Mouse (Mus musculus) hindbrain, embryonic 16.5 days (tissue): Measurements from ENCODE around the gene Atp1a2. TPM values are rescaled to one million over a fixed set of nuclear protein-coding genes. Genes with fewer than 3 reads are reported as not detected.

Source experiments
- ATAC-seq: fragments of 200-750 bp; cut with Nextera tagmentation; 2 replicates; pipeline ENCODE4 v1.8.0; 2017; ENCODE audit warnings: moderate TSS enrichment, moderate library complexity
- H3K27ac ChIP-seq: fragments of 300-500 bp; sonication (generic); 2 replicates; pipeline ENCODE4 v1.5.1; 2014; ENCODE audit warnings: low read depth, mild to moderate bottlenecking, control low read depth, low read length, moderate library complexity
- H3K27me3 ChIP-seq: fragments of 300-500 bp; sonication (generic); replicated peaks from 2 replicates; pipeline ENCODE4 v1.6.1; 2014; ENCODE audit warnings: low read length; ENCODE audit not compliant: control insufficient read depth, insufficient read depth
- H3K36me3 ChIP-seq: fragments of 300-500 bp; sonication (generic); 2 replicates; pipeline ENCODE4 v1.6.1; 2014; ENCODE audit warnings: mild to moderate bottlenecking, low read length, moderate library complexity, mixed read lengths; ENCODE audit not compliant: control insufficient read depth, insufficient read depth
- H3K4me1 ChIP-seq: fragments of 300-500 bp; sonication (generic); 2 replicates; pipeline ENCODE4 v1.6.1; 2014; ENCODE audit warnings: low read depth, low read length; ENCODE audit not compliant: control insufficient read depth, insufficient read depth
- H3K4me2 ChIP-seq: fragments of 300-500 bp; sonication (generic); 2 replicates; pipeline ENCODE4 v1.6.1; 2014; ENCODE audit warnings: mild to moderate bottlenecking, low read length, control low read depth, moderate library complexity
- H3K4me3 ChIP-seq: fragments of 300-500 bp; sonication (generic); 2 replicates; pipeline ENCODE4 v1.5.1; 2014; ENCODE audit warnings: mild to moderate bottlenecking, low read length, control low read depth, moderate library complexity
- H3K9ac ChIP-seq: fragments of 300-500 bp; sonication (generic); 2 replicates; pipeline ENCODE4 v1.6.1; 2014; ENCODE audit warnings: low read depth, mild to moderate bottlenecking, control low read depth, low read length, moderate library complexity
- H3K9me3 ChIP-seq: fragments of 300-500 bp; sonication (generic); 2 replicates; pipeline ENCODE4 v1.6.1; 2014; ENCODE audit warnings: mild to moderate bottlenecking, low read length, moderate library complexity; ENCODE audit not compliant: control insufficient read depth
- WGBS: fragments of 180-500 bp; shearing (Covaris S2); extraction: QIAGEN DNeasy Blood & Tissue Kit; methylation state at CpG from one replicate; pipeline ENCODE4 v1.1.7; 2014; 5-methylcytosine and 5-hydroxymethylcytosine counted together
- polyA plus RNA-seq: library from polyadenylated mRNA; unstranded; fragments of >200 nt; fragmentation: Nextera tagmentation; extraction: Ambion mirVana; gene quantifications from 2 replicates; pipeline ENCODE4 v1.2.1, GENCODE M21; 2015

Atp1a2 gene
- polyA plus RNA-seq, 1 experiment from 2014 or later: 102 TPM

GRCm38 (mm10) chr1:172311248-172311906, 13.5 kb upstream of the Atp1a2 start:
- peak overlapping the region; percentile 85 for H3K9ac ChIP-seq
- H3K36me3 ChIP-seq: no peaks in the 10 kb centered on the region
- H3K4me3 ChIP-seq: peak overlapping the region; percentile 75
- H3K27ac ChIP-seq: peak overlapping the region; percentile 89
- 6% methylated on average over 23 of the region's 23 CpGs for WGBS
- H3K4me1 ChIP-seq: peaks cover 37% of the 10 kb centered on the region
- H3K4me2 ChIP-seq: peak overlapping the region; percentile 93
- no peaks in the 10 kb centered on the region for H3K27me3 ChIP-seq
- peak; percentile 1; the same call in 1 of the 2 replicates for ATAC-seq
- no peaks in the 10 kb centered on the region for H3K9me3 ChIP-seq

- WGBS: 2% methylated on average over 14 of the region's 14 CpGs
- H3K27ac ChIP-seq: peak overlapping the region; percentile 77
- H3K9ac ChIP-seq: peak overlapping the region; percentile 58
- no peaks in the 10 kb centered on the region for H3K36me3 ChIP-seq
- peak overlapping the region; percentile 32 for H3K4me3 ChIP-seq
- H3K9me3 ChIP-seq: no peaks in the 10 kb centered on the region
- peak; percentile 74 for ATAC-seq
- peak overlapping the region; percentile 63 for H3K4me2 ChIP-seq
- H3K27me3 ChIP-seq: no peaks in the 10 kb centered on the region
- H3K4me1 ChIP-seq: peaks cover 32% of the 10 kb centered on the region
Observed at GRCm38 (mm10) chr1:172309699-172310398, 12.0 kb upstream of the Atp1a2 start.

GRCm38 (mm10) chr1:172308409-172308808, 10.5 kb upstream of the Atp1a2 start:
- Histone ChIP-seq H3K9ac (no peak overlapping the region), H3K27me3 (no peaks in the 10 kb centered on the region), H3K4me2 (no peak overlapping the region), H3K36me3 (no peaks in the 10 kb centered on the region), H3K4me3 (no peak overlapping the region), H3K9me3 (no peaks in the 10 kb centered on the region), H3K27ac (peak overlapping the region; percentile 64), H3K4me1 (peaks cover 25% of the 10 kb centered on the region)
- 60% methylated on average over 1 of the region's 1 CpGs for WGBS
- ATAC-seq: peak; percentile 10

- H3K9me3 ChIP-seq: no peaks in the 10 kb centered on the region
- WGBS: 57% methylated on average over 10 of the region's 10 CpGs
- no peak overlapping the region for H3K9ac ChIP-seq
- peaks cover 22% of the 10 kb centered on the region for H3K4me1 ChIP-seq
- H3K4me3 ChIP-seq: no peak overlapping the region
- H3K27me3 ChIP-seq: no peaks in the 10 kb centered on the region
- ATAC-seq: no peak
- H3K36me3 ChIP-seq: no peaks in the 10 kb centered on the region
- peak overlapping the region; percentile 64 for H3K27ac ChIP-seq
- no peak overlapping the region for H3K4me2 ChIP-seq
Observed at GRCm38 (mm10) chr1:172307936-172308335, 10.1 kb upstream of the Atp1a2 start.

- WGBS: 60% methylated on average over 6 of the region's 6 CpGs
- ATAC-seq: no peak
- H3K27ac ChIP-seq: peak overlapping the region; percentile 4; the same call in 1 of the 2 replicates
Observed at GRCm38 (mm10) chr1:172306885-172307284, 9.0 kb upstream of the Atp1a2 start.

GRCm38 (mm10) chr1:172306196-172306595, 8.3 kb upstream of the Atp1a2 start:
- Histone ChIP-seq H3K27me3 (no peaks in the 10 kb centered on the region), H3K4me1 (peaks cover 11% of the 10 kb centered on the region), H3K4me2 (no peak overlapping the region), H3K4me3 (no peak overlapping the region), H3K9ac (no peak overlapping the region), H3K9me3 (no peaks in the 10 kb centered on the region), H3K36me3 (no peaks in the 10 kb centered on the region), H3K27ac (no peak overlapping the region)
- WGBS: 84% methylated on average over 4 of the region's 4 CpGs
- no peak for ATAC-seq

More at GRCm38 (mm10) chr1:172306885-172307284, 9.0 kb upstream of the Atp1a2 start:
- no peak overlapping the region for H3K4me3 ChIP-seq
- H3K9me3 ChIP-seq: no peaks in the 10 kb centered on the region
- H3K9ac ChIP-seq: no peak overlapping the region
- no peak overlapping the region for H3K4me2 ChIP-seq
- no peaks in the 10 kb centered on the region for H3K36me3 ChIP-seq
- no peaks in the 10 kb centered on the region for H3K27me3 ChIP-seq
- peaks cover 15% of the 10 kb centered on the region for H3K4me1 ChIP-seq

- peaks cover 9% of the 10 kb centered on the region for H3K4me1 ChIP-seq
- ATAC-seq: no peak
Observed at GRCm38 (mm10) chr1:172305635-172306034, 7.8 kb upstream of the Atp1a2 start.

GRCm38 (mm10) chr1:172305153-172305552, 7.3 kb upstream of the Atp1a2 start:
- H3K4me1 ChIP-seq: peaks cover 9% of the 10 kb centered on the region
- no peak overlapping the region for H3K9ac ChIP-seq
- no peak overlapping the region for H3K27ac ChIP-seq
- H3K27me3 ChIP-seq: no peaks in the 10 kb centered on the region
- no peak overlapping the region for H3K4me3 ChIP-seq
- no peaks in the 10 kb centered on the region for H3K9me3 ChIP-seq
- 88% methylated on average over 2 of the region's 2 CpGs for WGBS
- H3K36me3 ChIP-seq: no peaks in the 10 kb centered on the region
- no peak for ATAC-seq
- H3K4me2 ChIP-seq: no peak overlapping the region

More at GRCm38 (mm10) chr1:172305635-172306034, 7.8 kb upstream of the Atp1a2 start:
- 79% methylated on average over 3 of the region's 3 CpGs for WGBS
- Histone ChIP-seq H3K27me3 (no peaks in the 10 kb centered on the region), H3K9ac (no peak overlapping the region), H3K9me3 (no peaks in the 10 kb centered on the region), H3K4me2 (no peak overlapping the region), H3K4me3 (no peak overlapping the region), H3K27ac (no peak overlapping the region), H3K36me3 (no peaks in the 10 kb centered on the region)

- 81% methylated on average over 6 of the region's 6 CpGs for WGBS
Observed at GRCm38 (mm10) chr1:172304443-172304842, 6.6 kb upstream of the Atp1a2 start.

More at GRCm38 (mm10) chr1:172304443-172304842, 6.6 kb upstream of the Atp1a2 start:
- no peaks in the 10 kb centered on the region for H3K9me3 ChIP-seq
- H3K9ac ChIP-seq: no peak overlapping the region
- H3K36me3 ChIP-seq: no peaks in the 10 kb centered on the region
- H3K27me3 ChIP-seq: no peaks in the 10 kb centered on the region
- no peak for ATAC-seq
- peaks cover 5% of the 10 kb centered on the region for H3K4me1 ChIP-seq
- no peak overlapping the region for H3K27ac ChIP-seq
- no peak overlapping the region for H3K4me2 ChIP-seq
- H3K4me3 ChIP-seq: no peak overlapping the region
